Mouse (Mus musculus): ENCODE results near the gene Gm2012.
"Not testable (repeated sequence)": the region's sequence is repeated elsewhere in the genome, so short reads cannot be mapped to it uniquely, and the experiment has no call there.

The Gm2012 gene

DNA sequence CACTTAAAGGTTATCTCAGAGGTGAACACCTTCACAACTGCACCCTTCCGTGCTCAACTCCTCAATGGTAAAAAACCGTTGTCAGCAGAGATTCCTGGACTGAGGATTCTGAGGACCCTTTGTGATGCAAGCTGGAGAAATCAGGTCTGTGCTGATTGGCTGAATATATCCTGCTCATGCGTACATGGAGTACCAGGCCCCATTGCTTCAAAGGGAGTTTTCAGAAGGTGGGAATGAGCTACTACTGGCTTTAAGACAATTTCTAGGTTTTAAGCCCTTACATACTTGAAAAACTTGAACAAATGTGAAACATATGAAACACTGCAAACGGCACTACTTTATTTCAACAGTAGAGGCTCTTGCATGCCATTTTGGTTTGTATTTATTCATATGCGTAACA lies at the start of gene Gm2012:
TSS of gene Gm2012 (minus strand) at position 101 of the 400 bp plus-strand sequence.
- ATAC-seq (ENCODE audit: insufficient number of reproducible peaks, low FRiP score, low TSS enrichment) = not testable (repeated sequence)

DNA sequence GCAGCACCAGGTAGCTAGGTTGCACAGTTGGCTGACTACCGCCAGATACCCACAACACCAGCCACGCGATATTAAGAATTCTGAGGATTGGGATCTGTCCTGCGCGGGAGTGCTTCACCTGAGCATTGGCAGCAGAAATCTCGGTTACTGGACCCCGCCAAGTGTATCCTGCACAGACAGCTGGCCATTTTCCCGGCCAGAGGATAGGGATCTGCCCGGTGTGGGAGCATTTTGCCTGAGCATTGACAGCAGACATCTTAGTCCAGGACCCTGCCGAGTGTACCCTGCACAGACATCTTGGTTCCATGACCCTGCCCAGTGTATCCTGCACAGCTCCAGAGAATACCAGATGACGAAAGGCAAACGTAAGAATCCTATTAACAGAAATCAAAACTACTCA lies 72.0 kb downstream of the Gm2012 start:
- not testable (repeated sequence) for ATAC-seq (ENCODE audit: insufficient number of reproducible peaks, low FRiP score, low TSS enrichment)

Measured in cerebellum, adult (tissue).